Mouse (Mus musculus) CH12.LX (cell line): ENCODE measurements around the gene Fxyd3. TPM values are rescaled to one million over a fixed set of nuclear protein-coding genes. Genes with fewer than 3 reads are reported as not detected.

Experiments
- DNase-seq: peaks from one replicate; pipeline ENCODE4 v3.0.0-alpha.2; 2013; ENCODE audit errors: extremely low read depth
- H3K27ac ChIP-seq: 2 replicates; pipeline ENCODE4 v1.5.1; 2012; ENCODE audit warnings: low read depth, mild to moderate bottlenecking, control low read depth, moderate library complexity; ENCODE audit not compliant: insufficient read depth
- H3K27me3 ChIP-seq: replicated peaks from 2 replicates; pipeline ENCODE3; 2012; ENCODE audit warnings: inconsistent platforms
- H3K36me3 ChIP-seq, 2 experiments: replicated peaks in 1 of 2; 2 replicates each; pipeline versions ENCODE3 to v1.6.1; 2012; ENCODE audit warnings: inconsistent platforms in 1 of 2, low read length in 1 of 2, mild to moderate bottlenecking in 1 of 2, mixed read lengths in 1 of 2, moderate library complexity in 1 of 2; ENCODE audit not compliant: control insufficient read depth in 1 of 2, insufficient read depth in 1 of 2
- H3K4me1 ChIP-seq, 2 experiments: 2 replicates each; pipeline ENCODE4 v1.6.1; 2012; ENCODE audit warnings: inconsistent platforms in 1 of 2, moderate library complexity in 1 of 2; ENCODE audit not compliant: insufficient read depth in 2 of 2, control insufficient read depth in 1 of 2
- H3K4me2 ChIP-seq: 2 replicates; pipeline ENCODE4 v1.6.1; 2012; ENCODE audit warnings: low read depth, mild to moderate bottlenecking, control low read depth; ENCODE audit not compliant: poor library complexity, insufficient read depth, severe bottlenecking
- H3K4me3 ChIP-seq, 3 experiments: fragments of 150-350 bp in 1 of 3; sonication (generic) in 1 of 3; replicated peaks in 1 of 3; 2 replicates each; pipeline versions ENCODE3 to v1.5.1; 2011 to 2012; ENCODE audit warnings: low read depth in 2 of 3, low read length in 2 of 3, mild to moderate bottlenecking in 2 of 3, moderate library complexity in 2 of 3, control low read depth in 1 of 3, improper control_type of control experiment in 1 of 3, inconsistent platforms in 1 of 3, mixed read lengths in 1 of 3; ENCODE audit not compliant: poor library complexity in 1 of 3
- H3K79me2 ChIP-seq: replicated peaks from 2 replicates; pipeline ENCODE4 v1.6.1; 2012; ENCODE audit warnings: mild to moderate bottlenecking, moderate library complexity; ENCODE audit not compliant: control insufficient read depth, poor library complexity, insufficient read depth, severe bottlenecking; ENCODE audit errors: extremely low read depth
- H3K9ac ChIP-seq: 2 replicates; pipeline ENCODE4 v1.6.1; 2012; ENCODE audit warnings: low read depth, mild to moderate bottlenecking, control low read depth, moderate library complexity; ENCODE audit not compliant: insufficient read depth
- H3K9me3 ChIP-seq: replicated peaks from 2 replicates; pipeline ENCODE3; 2012; ENCODE audit warnings: low read length, inconsistent platforms, mixed read lengths
- E2F4 ChIP-seq: IDR thresholded peaks from 2 replicates; pipeline ENCODE4 v1.6.1; 2011; ENCODE audit warnings: low read depth, low read length, improper control_type of control experiment; ENCODE audit not compliant: insufficient replicate concordance
- ETS1 ChIP-seq: conservative IDR thresholded peaks from 2 replicates; pipeline ENCODE4 v1.6.1; 2012; ENCODE audit warnings: low read depth, mild to moderate bottlenecking, inconsistent platforms, low read length, improper control_type of control experiment, moderate library complexity
- JUND ChIP-seq: conservative IDR thresholded peaks from 2 replicates; pipeline ENCODE4 v1.6.1; 2011; ENCODE audit warnings: low read depth, low read length, improper control_type of control experiment
- MAFK ChIP-seq: IDR thresholded peaks from 2 replicates; pipeline ENCODE4 v1.6.1; 2011; ENCODE audit warnings: low read length, improper control_type of control experiment; ENCODE audit not compliant: insufficient replicate concordance
- MXI1 ChIP-seq: IDR thresholded peaks from 2 replicates; pipeline ENCODE4 v1.6.1; 2011; ENCODE audit warnings: mild to moderate bottlenecking, low read depth, low read length, improper control_type of control experiment
- NELFE ChIP-seq: IDR thresholded peaks from 2 replicates; pipeline ENCODE4 v1.6.1; 2011; ENCODE audit warnings: low read depth, low read length, improper control_type of control experiment
- NRF1 ChIP-seq: IDR thresholded peaks from 2 replicates; pipeline ENCODE4 v1.6.1; 2014; ENCODE audit warnings: low read depth, mild to moderate bottlenecking, inconsistent platforms, low read length, improper control_type of control experiment, moderate library complexity
- POLR2A ChIP-seq: IDR thresholded peaks from 2 replicates; pipeline ENCODE4 v1.6.1; 2011; ENCODE audit warnings: low read depth, mild to moderate bottlenecking, improper control_type of control experiment, low read length
- SMC3 ChIP-seq: IDR thresholded peaks from 2 replicates; pipeline ENCODE4 v1.6.1; 2011; ENCODE audit warnings: low read depth, low read length, improper control_type of control experiment
- TBP ChIP-seq: conservative IDR thresholded peaks from 2 replicates; pipeline ENCODE4 v1.6.1; 2011; ENCODE audit warnings: low read depth, low read length, improper control_type of control experiment
- TCF12 ChIP-seq: IDR thresholded peaks from 2 replicates; pipeline ENCODE4 v1.6.1; 2014; ENCODE audit warnings: low read depth, mild to moderate bottlenecking, inconsistent platforms, low read length, improper control_type of control experiment
- USF2 ChIP-seq: conservative IDR thresholded peaks from 2 replicates; pipeline ENCODE4 v1.6.1; 2011; ENCODE audit warnings: low read depth, low read length, improper control_type of control experiment
- ZC3H11A ChIP-seq: IDR thresholded peaks from 2 replicates; pipeline ENCODE4 v1.6.1; 2012; ENCODE audit warnings: low read depth, mild to moderate bottlenecking, inconsistent platforms, low read length, improper control_type of control experiment
- ZMIZ1 ChIP-seq: IDR thresholded peaks from 2 replicates; pipeline ENCODE4 v1.6.1; 2012; ENCODE audit warnings: low read depth, mild to moderate bottlenecking, inconsistent platforms, low read length, improper control_type of control experiment
- ZNF384 ChIP-seq: IDR thresholded peaks from 2 replicates; pipeline ENCODE4 v1.6.1; 2012; ENCODE audit warnings: low read depth, low read length, improper control_type of control experiment, inconsistent platforms
- dilution Hi-C: fragments of 300-500 bp; cut with MboI; formaldehyde crosslinking; loops from 2 replicates; pipeline ENCODE4 v1.14.3; 2020; ENCODE audit warnings: low sequenced_read_pairs; ENCODE audit not compliant: extremely low pct_unique_long_range_greater_than_20kb, extremely low pct_ligation_motif_present
- in situ Hi-C: fragments of 300-500 bp; cut with MboI; formaldehyde crosslinking; loops from 3 replicates; pipeline ENCODE4 v1.14.3; 2019; ENCODE audit warnings: low sequenced_read_pairs, low pct_ligation_motif_present, low pct_unique_long_range_greater_than_20kb, mixed read lengths
- polyA plus RNA-seq: library from polyadenylated mRNA; unstranded; fragments of >175 nt; gene quantifications from 2 replicates; pipeline ENCODE4 v1.2.1, GENCODE M21; 2012; ENCODE audit warnings: low read depth; ENCODE audit not compliant: insufficient read length
- total RNA-seq, 2 experiments: library from RNA; depleted of rRNA; stranded (reverse); fragments of 300-350 nt in 1 of 2; fragments of >200 nt in 1 of 2; gene quantifications; 2 replicates each; pipeline ENCODE4 v1.2.3; 2012 to 2014

Gene Fxyd3
- total and polyA plus RNA-seq, 3 experiments = not detected

- DNase-seq = no peak
- peak; percentile 62; the same call in 1 of the 2 replicates for TF ChIP-seq ZNF384
- no peak for TF ChIP-seq POLR2A
- TF ChIP-seq NRF1 = no peak
- no peak for TF ChIP-seq ZMIZ1
- no peak for TF ChIP-seq USF2
- H3K9me3 ChIP-seq = peaks cover 6% of the 10 kb centered on the region
- no peak overlapping the region for H3K4me3 ChIP-seq
- in situ Hi-C loops (no loop called here), dilution Hi-C loops (no loop called here)
- H3K9ac ChIP-seq = no peak overlapping the region
- no peak overlapping the region for H3K4me2 ChIP-seq
- H3K4me1 ChIP-seq = peaks cover 4 to 16% of the 10 kb centered on the region in 2 experiments; a peak in 3 of 4 replicates
- H3K27me3 ChIP-seq = no peaks in the 10 kb centered on the region
- peaks cover 13 to 22% of the 10 kb centered on the region in 2 experiments for H3K36me3 ChIP-seq
- no peak overlapping the region for H3K27ac ChIP-seq
- H3K79me2 ChIP-seq = no peaks in the 10 kb centered on the region
Measured at GRCm38 (mm10) chr7:31124381-31124780, 47.9 kb upstream of the Fxyd3 start.

- in situ Hi-C loops = no loop called here
- H3K9ac ChIP-seq = no peak overlapping the region
- dilution Hi-C loops = no loop called here
Measured at GRCm38 (mm10) chr7:31123697-31124096, 47.2 kb upstream of the Fxyd3 start.

GRCm38 (mm10) chr7:31122641-31123631 lies 46.4 kb upstream of the Fxyd3 start:
- Histone ChIP-seq H3K27ac (no peak overlapping the region), H3K36me3 (peaks cover under 1 to 8% of the 10 kb centered on the region in 2 experiments), H3K9me3 (peaks cover 6% of the 10 kb centered on the region), H3K4me2 (no peak overlapping the region), H3K4me1 (peaks cover 4 to 16% of the 10 kb centered on the region in 2 experiments; a peak in 3 of 4 replicates), H3K79me2 (no peaks in the 10 kb centered on the region), H3K4me3 (no peak overlapping the region), H3K27me3 (no peaks in the 10 kb centered on the region), H3K9ac (no peak overlapping the region)
- in situ Hi-C loops (no loop called here), dilution Hi-C loops (no loop called here)
- TF ChIP-seq MAFK = no peak
- no peak for TF ChIP-seq E2F4
- TF ChIP-seq SMC3 = no peak
- no peak for TF ChIP-seq MXI1
- no peak for TF ChIP-seq ZC3H11A
- no peak for TF ChIP-seq ETS1
- no peak for TF ChIP-seq NELFE
- TF ChIP-seq JUND = no peak
- no peak for TF ChIP-seq TBP
- no peak for TF ChIP-seq ZNF384
- no peak for TF ChIP-seq TCF12
- no peak for DNase-seq

More at GRCm38 (mm10) chr7:31123697-31124096, 47.2 kb upstream of the Fxyd3 start:
- H3K27me3 ChIP-seq = no peaks in the 10 kb centered on the region
- H3K4me1 ChIP-seq = peaks cover 4 to 16% of the 10 kb centered on the region in 2 experiments; a peak in 3 of 4 replicates
- H3K36me3 ChIP-seq = peaks cover 8 to 15% of the 10 kb centered on the region in 2 experiments
- H3K27ac ChIP-seq = no peak overlapping the region
- no peak for TF ChIP-seq JUND
- H3K79me2 ChIP-seq = no peaks in the 10 kb centered on the region
- DNase-seq = no peak
- H3K4me3 ChIP-seq = no peak overlapping the region
- H3K9me3 ChIP-seq = peaks cover 6% of the 10 kb centered on the region
- H3K4me2 ChIP-seq = no peak overlapping the region
